Mouse (Mus musculus) heart, postnatal 25 days (tissue): ENCODE data around the gene Sms. TPM values are rescaled to one million over a fixed set of nuclear protein-coding genes. Genes with fewer than 3 reads are reported as not detected.

ENCODE experiments used
- DNase-seq: peaks from one replicate; pipeline ENCODE4 v3.0.0; 2022; ENCODE audit warnings: low spot score
- intact Hi-C: fragments of 180-260 bp; cut with DNase I; formaldehyde crosslinking; loops from one replicate; pipeline ENCODE4 v1.15.1; 2025
- total RNA-seq, 2 experiments: library from RNA; stranded (reverse); gene quantifications; 2 replicates each; pipeline ENCODE4 v1.2.3; 2021

The Sms gene
- 10 to 100 TPM; 27.8 to 39.6 TPM for total RNA-seq

GRCm38 (mm10) chrX:157491944-157492726 lies at the start of gene Sms:
Sms (minus strand) TSS chrX:157492287.
- intact Hi-C loops, result no loop called here
- peak; percentile 24 for DNase-seq

GRCm38 (mm10) chrX:157506400-157506799 lies 14.3 kb upstream of the Sms start:
- intact Hi-C loops, result no loop called here
- DNase-seq, result no peak

GRCm38 (mm10) chrX:157504506-157504905 lies 12.4 kb upstream of the Sms start:
- intact Hi-C loops, result no loop called here
- no peak for DNase-seq

GRCm38 (mm10) chrX:157501871-157502270 lies 9.8 kb upstream of the Sms start:
- no peak for DNase-seq
- intact Hi-C loops, result no loop called here

- intact Hi-C loops, result no loop called here
- no peak for DNase-seq
Measured at GRCm38 (mm10) chrX:157500004-157500403, 7.9 kb upstream of the Sms start.

- intact Hi-C loops, result no loop called here
- no peak for DNase-seq
Measured at GRCm38 (mm10) chrX:157493159-157493558, 1.1 kb upstream of the Sms start.

GRCm38 (mm10) chrX:157491145-157491935 lies 747 bp downstream of the Sms start:
- intact Hi-C loops, result no loop called here
- no peak for DNase-seq

- intact Hi-C loops, result no loop called here
- DNase-seq, result no peak
Measured at GRCm38 (mm10) chrX:157490769-157491144, 1.3 kb downstream of the Sms start.

- intact Hi-C loops, result loop anchor here (5.0 kb wide), 1 partner anchor 152 kb away; no protein-coding TSS in a partner anchor
- no peak for DNase-seq
Measured at GRCm38 (mm10) chrX:157489871-157490721, 2.0 kb downstream of the Sms start.

GRCm38 (mm10) chrX:157488831-157489230 lies 3.3 kb downstream of the Sms start:
- no peak for DNase-seq
- intact Hi-C loops, result loop anchor here (5.0 kb wide), 1 partner anchor 153 kb away; no protein-coding TSS in a partner anchor

- intact Hi-C loops, result loop anchor here (2.0 to 5.0 kb wide), 2 partner anchors 114 to 156 kb away; no protein-coding TSS in a partner anchor
- no peak for DNase-seq
Measured at GRCm38 (mm10) chrX:157486765-157487164, 5.3 kb downstream of the Sms start.

GRCm38 (mm10) chrX:157482842-157483241 lies 9.2 kb downstream of the Sms start:
- intact Hi-C loops, result no loop called here
- no peak for DNase-seq

- no peak for DNase-seq
- intact Hi-C loops, result no loop called here
Measured at GRCm38 (mm10) chrX:157481860-157482259, 10.2 kb downstream of the Sms start.

GRCm38 (mm10) chrX:157477328-157477727 lies 14.8 kb downstream of the Sms start:
- no peak for DNase-seq
- intact Hi-C loops, result no loop called here

- intact Hi-C loops, result no loop called here
Measured at GRCm38 (mm10) chrX:157476153-157476810, 15.8 kb downstream of the Sms start.

GRCm38 (mm10) chrX:157471711-157472660 lies 20.1 kb downstream of the Sms start:
- DNase-seq, result no peak
- intact Hi-C loops, result no loop called here

More at GRCm38 (mm10) chrX:157476153-157476810, 15.8 kb downstream of the Sms start:
- no peak for DNase-seq

GRCm38 (mm10) chrX:157468795-157469194 lies 23.3 kb downstream of the Sms start:
- no peak for DNase-seq
- intact Hi-C loops, result loop anchor here (10.0 kb wide), 1 partner anchor 1456 kb away; no protein-coding TSS in a partner anchor

- intact Hi-C loops, result loop anchor here (10.0 kb wide), 1 partner anchor 1457 kb away; no protein-coding TSS in a partner anchor
Measured at GRCm38 (mm10) chrX:157468055-157468454, 24.0 kb downstream of the Sms start.

More at GRCm38 (mm10) chrX:157468055-157468454, 24.0 kb downstream of the Sms start:
- no peak for DNase-seq
